Mouse (Mus musculus) left cerebral cortex, adult 8-10 months (tissue): ENCODE measurements at regions not wholly inside any gene's neighbourhood (a gene's known extent, or its start where the extent isn't known, plus 50 kb on each side); places are given as distances from the start of the nearest gene placed in this dataset.

Experiments
- DNase-seq, 2 experiments: peaks; one replicate each; pipeline ENCODE4 v3.0.0; 2022; ENCODE audit warnings: low spot score in 2 of 2

DNA sequence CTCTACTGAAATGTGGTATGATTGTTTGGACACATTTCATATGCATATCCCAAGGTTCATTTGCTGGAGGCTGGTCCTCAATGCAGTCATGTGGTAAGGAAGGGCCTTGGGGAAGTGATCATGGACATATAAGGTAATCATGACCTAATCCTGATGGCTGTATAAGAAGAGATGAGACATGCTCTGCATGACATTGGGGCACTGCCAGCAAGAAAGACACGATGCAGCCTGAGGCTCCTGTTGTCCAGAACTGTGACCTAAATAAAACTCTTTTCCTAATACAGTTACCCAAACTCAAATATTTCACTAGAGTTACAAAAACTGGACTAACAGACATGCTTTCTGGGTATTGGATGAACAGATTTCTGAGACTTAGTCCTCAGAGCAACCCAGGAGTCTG, 485.7 kb downstream of the Grin2a start:
- no peak for DNase-seq

DNA sequence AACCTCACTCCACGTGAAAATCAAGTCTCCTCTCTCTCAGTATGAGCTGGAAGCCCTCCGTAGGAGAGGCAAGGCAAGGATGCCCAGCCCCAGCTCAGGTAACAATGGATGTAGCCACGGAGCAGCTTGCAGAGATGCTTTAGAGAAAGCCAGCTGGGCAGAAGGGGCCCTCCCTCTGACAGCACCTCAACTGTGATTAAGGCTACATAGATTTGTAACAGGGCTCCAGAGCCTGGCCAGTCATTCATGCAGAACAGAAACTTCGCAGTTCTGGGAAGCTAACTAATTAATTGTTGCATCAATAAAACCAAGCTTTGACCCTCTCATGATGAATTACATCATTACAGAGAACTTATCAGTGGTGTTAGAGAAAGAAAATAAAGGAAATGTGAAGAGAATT, 480.8 kb downstream of the Grin2a start:
- DNase-seq: no peak
